Mouse (Mus musculus) MEL (cell line): Measurements from ENCODE around the gene Ap3m1. TPM values are rescaled to one million over a fixed set of nuclear protein-coding genes. Genes with fewer than 3 reads are reported as not detected.
A peak's percentile ranks its signal among the peaks of the same experiment; 100 is the strongest.

Experiments used
- DNase-seq: peaks from one replicate; pipeline ENCODE4 v3.0.0; 2011; ENCODE audit warnings: low read depth, low spot score
- H3K27ac ChIP-seq: 2 replicates; pipeline ENCODE4 v1.5.1; 2012; ENCODE audit warnings: low read depth, mild to moderate bottlenecking, control low read depth, low read length, moderate library complexity; ENCODE audit not compliant: control insufficient read depth
- H3K27me3 ChIP-seq, 2 experiments: fragments of 150-350 bp in 1 of 2; sonication (generic) in 1 of 2; 2 replicates each; pipeline ENCODE4 v1.6.1; 2012; ENCODE audit warnings: low read length in 2 of 2, mild to moderate bottlenecking in 2 of 2, improper control_type of control experiment in 1 of 2, moderate library complexity in 1 of 2; ENCODE audit not compliant: insufficient read depth in 2 of 2, control insufficient read depth in 1 of 2
- H3K36me3 ChIP-seq, 2 experiments: 2 replicates each; pipeline ENCODE4 v1.6.1; 2012 to 2014; ENCODE audit warnings: low read length in 2 of 2, improper control_type of control experiment in 1 of 2, inconsistent platforms in 1 of 2, mild to moderate bottlenecking in 1 of 2; ENCODE audit not compliant: insufficient read depth in 2 of 2, control insufficient read depth in 1 of 2
- H3K4me1 ChIP-seq, 2 experiments: fragments of 150-350 bp in 1 of 2; sonication (generic) in 1 of 2; 2 replicates each; pipeline ENCODE4 v1.6.1; 2012; ENCODE audit warnings: low read length in 2 of 2, improper control_type of control experiment in 1 of 2, mild to moderate bottlenecking in 1 of 2; ENCODE audit not compliant: insufficient read depth in 2 of 2, control insufficient read depth in 1 of 2
- H3K4me3 ChIP-seq, 2 experiments: fragments of 150-350 bp in 1 of 2; sonication (generic) in 1 of 2; 2 replicates each; pipeline ENCODE4 v1.5.1; 2012; ENCODE audit warnings: low read depth in 2 of 2, low read length in 2 of 2, mild to moderate bottlenecking in 2 of 2, moderate library complexity in 2 of 2, control low read depth in 1 of 2, improper control_type of control experiment in 1 of 2; ENCODE audit not compliant: control insufficient read depth in 1 of 2, insufficient read depth in 1 of 2
- H3K79me2 ChIP-seq: 2 replicates; pipeline ENCODE4 v1.6.1; 2012; ENCODE audit warnings: mild to moderate bottlenecking, low read length, moderate library complexity; ENCODE audit not compliant: control insufficient read depth, poor library complexity, insufficient read depth
- H3K9ac ChIP-seq: 2 replicates; pipeline ENCODE4 v1.6.1; 2012; ENCODE audit warnings: low read depth, mild to moderate bottlenecking, control low read depth, low read length, moderate library complexity; ENCODE audit not compliant: control insufficient read depth, poor library complexity, severe bottlenecking
- H3K9me3 ChIP-seq: fragments of 150-350 bp; sonication (generic); replicated peaks from 2 replicates; pipeline ENCODE4 v1.6.1; 2012; ENCODE audit warnings: mild to moderate bottlenecking, low read length, improper control_type of control experiment, moderate library complexity; ENCODE audit not compliant: insufficient read depth
- CHD1 ChIP-seq: IDR thresholded peaks from 2 replicates; pipeline ENCODE4 v1.6.1; 2012; ENCODE audit warnings: low read depth, mild to moderate bottlenecking, inconsistent platforms, low read length, improper control_type of control experiment
- CHD2 ChIP-seq: IDR thresholded peaks from 2 replicates; pipeline ENCODE4 v1.6.1; 2011; ENCODE audit warnings: low read length, improper control_type of control experiment
- CTCF ChIP-seq, 3 experiments: IDR thresholded peaks in 2 of 3; conservative IDR thresholded peaks in 1 of 3; 2 replicates each; pipeline ENCODE4 v1.5.1; 2011 to 2012; ENCODE audit warnings: low read length in 3 of 3, low read depth in 2 of 3, mild to moderate bottlenecking in 2 of 3, improper control_type of control experiment in 1 of 3, inconsistent platforms in 1 of 3, mixed read lengths in 1 of 3, moderate library complexity in 1 of 3; ENCODE audit not compliant: control insufficient read depth in 1 of 3, insufficient read depth in 1 of 3, poor library complexity in 1 of 3, severe bottlenecking in 1 of 3
- ELF1 ChIP-seq: IDR thresholded peaks from 2 replicates; pipeline ENCODE4 v1.6.1; 2014; ENCODE audit warnings: low read depth, mild to moderate bottlenecking, inconsistent platforms, low read length, improper control_type of control experiment, moderate library complexity
- ETS1 ChIP-seq: IDR thresholded peaks from 2 replicates; pipeline ENCODE4 v1.6.1; 2012; ENCODE audit warnings: low read depth, mild to moderate bottlenecking, inconsistent platforms, low read length, improper control_type of control experiment, moderate library complexity
- GABPA ChIP-seq: IDR thresholded peaks from 2 replicates; pipeline ENCODE4 v1.6.1; 2012; ENCODE audit warnings: low read depth, mild to moderate bottlenecking, inconsistent platforms, low read length, improper control_type of control experiment, moderate library complexity
- GATA1 ChIP-seq: IDR thresholded peaks from 2 replicates; pipeline ENCODE4 v1.6.1; 2011; ENCODE audit warnings: low read depth, low read length, improper control_type of control experiment
- HCFC1 ChIP-seq: IDR thresholded peaks from 2 replicates; pipeline ENCODE4 v1.6.1; 2012; ENCODE audit warnings: low read depth, mild to moderate bottlenecking, inconsistent platforms, low read length, improper control_type of control experiment, moderate library complexity
- JUND ChIP-seq: IDR thresholded peaks from 2 replicates; pipeline ENCODE4 v1.6.1; 2011; ENCODE audit warnings: low read depth, mild to moderate bottlenecking, improper control_type of control experiment, low read length
- KAT2A ChIP-seq: conservative IDR thresholded peaks from 2 replicates; pipeline ENCODE4 v1.6.1; 2012; ENCODE audit warnings: low read depth, low read length, improper control_type of control experiment, inconsistent platforms
- MAFK ChIP-seq: IDR thresholded peaks from 2 replicates; pipeline ENCODE4 v1.6.1; 2011; ENCODE audit warnings: low read depth, mild to moderate bottlenecking, low read length, improper control_type of control experiment, borderline replicate concordance
- MAX ChIP-seq: IDR thresholded peaks from 2 replicates; pipeline ENCODE4 v1.6.1; 2011; ENCODE audit warnings: low read length, improper control_type of control experiment
- MEF2A ChIP-seq: IDR thresholded peaks from 2 replicates; pipeline ENCODE4 v1.6.1; 2014; ENCODE audit warnings: low read depth, mild to moderate bottlenecking, inconsistent platforms, low read length, improper control_type of control experiment; ENCODE audit not compliant: poor library complexity, insufficient replicate concordance, severe bottlenecking; ENCODE audit errors: extremely low read depth
- MXI1 ChIP-seq: IDR thresholded peaks from 2 replicates; pipeline ENCODE4 v1.6.1; 2011; ENCODE audit warnings: mild to moderate bottlenecking, low read depth, low read length, improper control_type of control experiment
- MYB ChIP-seq: IDR thresholded peaks from 2 replicates; pipeline ENCODE4 v1.6.1; 2011; ENCODE audit warnings: mild to moderate bottlenecking, low read depth, low read length, improper control_type of control experiment
- NELFE ChIP-seq: IDR thresholded peaks from 2 replicates; pipeline ENCODE4 v1.6.1; 2011; ENCODE audit warnings: low read depth, low read length, improper control_type of control experiment
- POLR2AphosphoS2 ChIP-seq: IDR thresholded peaks from 2 replicates; pipeline ENCODE4 v1.6.1; 2011; ENCODE audit warnings: low read length, improper control_type of control experiment
- RCOR1 ChIP-seq: IDR thresholded peaks from 2 replicates; pipeline ENCODE4 v1.6.1; 2012; ENCODE audit warnings: low read depth, mild to moderate bottlenecking, inconsistent platforms, low read length, improper control_type of control experiment
- SIN3A ChIP-seq: IDR thresholded peaks from 2 replicates; pipeline ENCODE4 v1.6.1; 2012; ENCODE audit warnings: low read length, improper control_type of control experiment, inconsistent platforms
- TCF12 ChIP-seq: IDR thresholded peaks from 2 replicates; pipeline ENCODE4 v1.6.1; 2014; ENCODE audit warnings: low read depth, mild to moderate bottlenecking, inconsistent platforms, low read length, improper control_type of control experiment, moderate library complexity
- USF1 ChIP-seq: IDR thresholded peaks from 2 replicates; pipeline ENCODE4 v1.6.1; 2014; ENCODE audit warnings: low read depth, mild to moderate bottlenecking, inconsistent platforms, low read length, improper control_type of control experiment, moderate library complexity
- ZMIZ1 ChIP-seq: IDR thresholded peaks from 2 replicates; pipeline ENCODE4 v1.6.1; 2012; ENCODE audit warnings: low read depth, mild to moderate bottlenecking, inconsistent platforms, low read length, improper control_type of control experiment, moderate library complexity
- polyA plus RNA-seq, 2 experiments: library from polyadenylated mRNA; stranded (reverse) in 1 of 2; unstranded in 1 of 2; fragments of >175 nt in 1 of 2; fragments of >200 nt in 1 of 2; gene quantifications; 2 replicates each; pipeline versions ENCODE4 v1.2.1 to v1.2.4; 2012; ENCODE audit warnings: low replicate concordance in 2 of 2, low read depth in 1 of 2; ENCODE audit not compliant: insufficient read length in 2 of 2, insufficient read depth in 1 of 2, missing spikeins in 1 of 2
- total RNA-seq: library from RNA; depleted of rRNA; stranded (reverse); fragments of 300-350 nt; gene quantifications from 2 replicates; pipeline ENCODE4 v1.2.3, GENCODE M21; 2012

Ap3m1 gene
- total and polyA plus RNA-seq, 3 experiments = 31.8 to 47.4 TPM; not detected in 1

DNA sequence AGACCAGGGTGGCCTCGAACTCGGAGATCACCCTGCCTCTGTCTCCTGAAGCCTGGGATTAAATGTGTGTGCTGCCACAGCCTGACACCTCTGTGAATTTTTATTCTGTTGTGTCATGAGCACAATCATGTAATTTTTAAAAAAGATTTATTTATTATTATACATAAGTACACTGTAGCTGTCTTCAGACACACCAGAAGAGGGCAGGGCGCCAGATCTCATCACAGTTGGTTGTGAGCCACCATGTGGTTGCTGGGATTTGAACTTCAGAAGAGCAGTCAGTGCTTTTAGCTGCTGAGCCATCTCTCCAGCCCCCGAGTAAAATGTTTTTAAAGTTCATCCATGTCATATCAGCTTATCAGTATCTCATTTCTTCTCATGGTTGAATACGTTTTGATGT lies 33.4 kb upstream of the Ap3m1 start:
- peaks cover 3% of the 10 kb centered on the region; the same call in 1 of the 2 replicates for H3K79me2 ChIP-seq
- TF ChIP-seq SIN3A = no peak
- TF ChIP-seq TCF12 = no peak
- no peak for TF ChIP-seq HCFC1
- no peak for TF ChIP-seq RCOR1
- no peak for TF ChIP-seq CHD1
- no peak; a peak in 1 of 6 replicates for TF ChIP-seq CTCF (IDR thresholded peaks at IDR 0.05 in 2 of 3, conservative IDR thresholded peaks at IDR 0.05 in 1 of 3; ENCODE audit: control insufficient read depth in 1 of 3, insufficient read depth in 1 of 3, low read depth in 2 of 3, low read length in 3 of 3, poor library complexity in 1 of 3, severe bottlenecking in 1 of 3)
- no peak for TF ChIP-seq MEF2A
- no peak for TF ChIP-seq ETS1
- no peak for TF ChIP-seq CHD2
- TF ChIP-seq MAX = no peak
- no peak for TF ChIP-seq NELFE
- TF ChIP-seq GABPA = no peak
- peaks cover 0 to 29% of the 10 kb centered on the region in 2 experiments; a peak in 3 of 4 replicates for H3K36me3 ChIP-seq
- DNase-seq = peak; percentile 32
- H3K4me1 ChIP-seq = peaks cover 13 to 14% of the 10 kb centered on the region in 2 experiments
- H3K9me3 ChIP-seq = no peaks in the 10 kb centered on the region
- no peak overlapping the region for H3K4me3 ChIP-seq
- H3K9ac ChIP-seq = no peak overlapping the region
- H3K27ac ChIP-seq = no peak overlapping the region
- no peaks in the 10 kb centered on the region for H3K27me3 ChIP-seq

DNA sequence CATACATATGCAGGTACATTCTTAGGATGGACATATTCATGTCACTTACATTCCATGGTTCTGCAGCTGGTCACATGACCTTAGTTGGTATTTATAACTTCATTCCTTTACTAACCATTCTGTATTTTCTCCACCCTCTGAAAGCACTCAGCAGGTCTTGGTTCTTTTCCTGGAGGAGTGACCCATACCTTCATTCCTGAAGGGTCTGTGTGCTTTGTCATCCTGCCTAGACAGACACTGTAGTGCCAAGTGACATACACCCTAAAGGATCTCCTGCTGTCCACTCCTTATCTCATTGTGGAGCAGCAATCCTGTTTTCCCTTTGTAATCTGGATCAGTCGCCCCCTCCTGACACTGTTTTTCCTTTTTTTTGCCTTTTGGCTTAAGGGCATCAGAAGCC lies 30.5 kb upstream of the Ap3m1 start:
- Histone ChIP-seq H3K9ac (no peak overlapping the region), H3K4me1 (peaks cover 12 to 15% of the 10 kb centered on the region in 2 experiments), H3K4me3 (no peak overlapping the region), H3K36me3 (peaks cover 0 to 32% of the 10 kb centered on the region in 2 experiments; a peak in 3 of 4 replicates), H3K27me3 (no peaks in the 10 kb centered on the region), H3K9me3 (no peaks in the 10 kb centered on the region), H3K79me2 (peaks cover 16% of the 10 kb centered on the region), H3K27ac (no peak overlapping the region)
- no peak for TF ChIP-seq MAFK
- TF ChIP-seq USF1 = peak; percentile 50; the same call in 1 of the 2 replicates
- no peak for DNase-seq

DNA sequence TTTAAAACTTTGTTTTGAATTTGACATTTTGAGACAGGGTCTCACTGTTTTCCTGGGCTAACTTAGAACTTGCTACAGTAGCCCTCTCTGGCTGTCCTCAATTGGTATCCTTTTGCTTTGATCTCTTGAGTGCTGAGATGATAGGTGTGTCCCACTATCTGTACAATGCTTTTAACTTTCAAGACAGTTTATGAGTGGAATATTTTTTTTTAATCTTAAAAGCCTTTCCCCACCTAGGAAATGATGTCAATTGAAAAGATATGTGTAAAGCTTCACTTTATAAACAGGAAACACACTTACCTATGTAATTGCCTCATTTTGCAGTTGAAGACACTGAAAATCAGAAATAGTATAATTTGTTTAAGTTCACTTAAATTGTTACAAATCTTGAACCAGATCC lies 26.2 kb upstream of the Ap3m1 start:
- Histone ChIP-seq H3K4me1 (peaks cover 16 to 20% of the 10 kb centered on the region in 2 experiments), H3K4me3 (no peak overlapping the region), H3K27ac (0 out of 2 replicates have a peak overlapping the region, but pooled peaks have one; percentile 32)

More for the DNA sequence above, 26.2 kb upstream of the Ap3m1 start:
- Histone ChIP-seq H3K27me3 (no peaks in the 10 kb centered on the region), H3K9ac (0 out of 2 replicates have a peak overlapping the region, but pooled peaks have one; percentile 21), H3K36me3 (peaks cover 0 to 33% of the 10 kb centered on the region in 2 experiments; a peak in 3 of 4 replicates), H3K9me3 (no peaks in the 10 kb centered on the region), H3K79me2 (peaks cover 26% of the 10 kb centered on the region)
- DNase-seq = no peak
- TF ChIP-seq JUND (no peak), POLR2AphosphoS2 (no peak), MXI1 (no peak), SIN3A (no peak), GATA1 (no peak), KAT2A (no peak), ZMIZ1 (no peak), MYB (no peak), USF1 (no peak), ELF1 (no peak)
